Mouse (Mus musculus): Measurements from ENCODE around the gene Pign.

- no peak for TF ChIP-seq POLR2A (IDR thresholded peaks at IDR 0.05; ENCODE audit: insufficient read depth, low read length)
- no peak for TF ChIP-seq CTCF (IDR thresholded peaks at IDR 0.05; ENCODE audit: low read depth, low read length)
- TF ChIP-seq EP300 (IDR thresholded peaks at IDR 0.05; ENCODE audit: insufficient read depth, low read depth, low read length): 0 out of 2 replicates have a peak, but pooled peaks have one; percentile 35
These were observed 141.2 kb downstream of the Pign start for GRCm38 (mm10) chr1:105522321-105522720.
